Mouse (Mus musculus) heart, embryonic 11.5 days (tissue): ENCODE measurements around the gene Creg1. TPM values are rescaled to one million over a fixed set of nuclear protein-coding genes. Genes with fewer than 3 reads are reported as not detected.
"Not testable (repeated sequence)": the region's sequence is repeated elsewhere in the genome, so short reads cannot be mapped to it uniquely, and the experiment has no call there.

Experiments
- ATAC-seq: fragments of 200-750 bp; cut with Nextera tagmentation; replicated peaks from 2 replicates; pipeline ENCODE4 v1.8.0; 2017; ENCODE audit warnings: moderate library complexity; ENCODE audit not compliant: insufficient number of reproducible peaks, low FRiP score, low TSS enrichment
- H3K27ac ChIP-seq: fragments of 300-500 bp; sonication (generic); 2 replicates; pipeline ENCODE4 v1.5.1; 2014; ENCODE audit warnings: mild to moderate bottlenecking, low read depth, low read length
- H3K27me3 ChIP-seq: fragments of 300-500 bp; sonication (generic); 2 replicates; pipeline ENCODE4 v1.6.1; 2014; ENCODE audit warnings: mild to moderate bottlenecking, low read length, mixed read lengths; ENCODE audit not compliant: control insufficient read depth, insufficient read depth
- H3K36me3 ChIP-seq: fragments of 300-500 bp; sonication (generic); 2 replicates; pipeline ENCODE4 v1.6.1; 2014; ENCODE audit warnings: mild to moderate bottlenecking, low read length, moderate library complexity, mixed read lengths; ENCODE audit not compliant: control insufficient read depth, insufficient read depth
- H3K4me1 ChIP-seq: fragments of 300-500 bp; sonication (generic); 2 replicates; pipeline ENCODE4 v1.6.1; 2014; ENCODE audit warnings: low read length; ENCODE audit not compliant: control insufficient read depth, insufficient read depth
- H3K4me2 ChIP-seq: fragments of 300-500 bp; sonication (generic); 2 replicates; pipeline ENCODE4 v1.6.1; 2014; ENCODE audit warnings: mild to moderate bottlenecking, moderate library complexity
- H3K4me3 ChIP-seq: fragments of 300-500 bp; sonication (generic); 2 replicates; pipeline ENCODE4 v1.5.1; 2014; ENCODE audit warnings: low read depth, low read length
- H3K9ac ChIP-seq: fragments of 300-500 bp; sonication (generic); 2 replicates; pipeline ENCODE4 v1.6.1; 2014; ENCODE audit warnings: mild to moderate bottlenecking, low read depth, low read length, moderate library complexity
- H3K9me3 ChIP-seq: fragments of 300-500 bp; sonication (generic); replicated peaks from 2 replicates; pipeline ENCODE4 v1.6.1; 2016; ENCODE audit warnings: low read length; ENCODE audit not compliant: control insufficient read depth
- WGBS: fragments of 180-500 bp; shearing (Covaris S2); extraction: QIAGEN DNeasy Blood & Tissue Kit; methylation state at CpG from one replicate; pipeline ENCODE4 v1.1.7; 2014; ENCODE audit not compliant: insufficient replicate concordance; 5-methylcytosine and 5-hydroxymethylcytosine counted together
- polyA plus RNA-seq: library from polyadenylated mRNA; unstranded; fragments of >200 nt; fragmentation: Nextera tagmentation; extraction: Ambion mirVana; gene quantifications from 2 replicates; pipeline ENCODE4 v1.2.1, GENCODE M21; 2014

Gene Creg1
- polyA plus RNA-seq, 1 experiment from 2014 or later: 108 TPM

DNA sequence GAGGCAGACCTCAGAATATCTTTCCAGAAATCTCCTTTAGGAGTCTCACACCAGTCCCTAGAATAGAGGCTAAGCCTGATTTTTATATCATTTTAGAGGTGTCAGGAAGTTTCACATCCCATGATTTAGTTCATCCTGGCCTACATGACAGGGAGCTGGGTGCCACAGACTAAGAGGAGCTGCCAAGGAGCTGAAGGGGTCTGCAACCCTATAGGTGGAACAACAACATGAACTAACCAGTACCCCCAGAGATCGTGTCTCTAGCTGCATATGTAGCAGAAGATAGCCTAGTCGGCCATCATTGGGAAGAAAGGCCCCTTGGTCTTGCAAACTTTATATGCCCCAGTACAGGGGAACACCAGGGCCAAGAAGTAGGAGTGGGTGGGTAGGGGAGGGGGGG is 1.0 kb upstream of the Creg1 start:
- H3K36me3 ChIP-seq, H3K27ac ChIP-seq, H3K27me3 ChIP-seq, H3K4me3 ChIP-seq, H3K9ac ChIP-seq, ATAC-seq, H3K9me3 ChIP-seq: not testable (repeated sequence)
- Histone ChIP-seq H3K4me2 (peak overlapping the region; percentile 92; the same call in 1 of the 2 replicates), H3K4me1 (peaks cover 16% of the 10 kb centered on the region)
- WGBS: 71% methylated on average over 2 of the region's 2 CpGs

DNA sequence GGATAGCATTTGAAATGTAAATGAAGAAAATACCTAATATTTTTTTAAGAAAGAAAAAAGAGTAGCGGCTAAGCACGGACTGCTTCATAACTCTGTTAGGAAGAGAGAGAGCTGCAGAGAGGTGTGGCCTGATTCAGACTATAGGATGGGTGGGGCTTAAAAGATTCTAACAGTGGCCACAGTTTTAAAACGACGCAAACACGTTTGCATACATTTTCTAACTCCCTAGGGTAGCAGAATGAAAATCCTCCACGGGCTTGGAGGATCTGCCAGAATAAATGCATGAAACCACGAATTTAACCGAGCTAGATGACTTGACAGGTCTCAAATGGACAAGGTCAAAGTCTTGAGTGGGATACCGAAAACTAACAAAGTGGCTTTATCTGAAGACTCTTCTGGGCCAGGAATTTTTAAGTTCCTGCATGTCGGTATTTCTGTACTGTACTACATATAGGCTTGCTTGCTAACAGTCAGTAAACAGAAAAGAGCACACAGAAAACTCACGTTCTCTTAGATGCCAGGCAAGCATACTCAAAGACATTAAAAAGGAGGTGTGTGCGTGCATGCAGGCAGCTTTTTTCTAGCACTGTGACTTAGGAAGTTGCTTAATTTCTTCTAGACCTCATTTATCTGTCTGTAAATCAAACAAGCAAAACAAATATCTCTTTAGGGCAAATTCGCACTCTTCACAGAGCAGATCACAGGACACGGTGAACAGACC is 472 bp upstream of the Creg1 start:
- 0 out of 2 replicates have a peak, but pooled peaks have one; percentile 52 for ATAC-seq
- no peak overlapping the region for H3K9ac ChIP-seq
- no peaks in the 10 kb centered on the region for H3K27me3 ChIP-seq
- peak overlapping the region; percentile 92 for H3K4me2 ChIP-seq
- H3K4me3 ChIP-seq: peak overlapping the region; percentile 84; the same call in 1 of the 2 replicates
- no peak overlapping the region for H3K27ac ChIP-seq
- peaks cover 16% of the 10 kb centered on the region for H3K4me1 ChIP-seq
- H3K9me3 ChIP-seq: no peaks in the 10 kb centered on the region
- no peaks in the 10 kb centered on the region for H3K36me3 ChIP-seq
- 25% methylated on average over 14 of the region's 14 CpGs for WGBS

DNA sequence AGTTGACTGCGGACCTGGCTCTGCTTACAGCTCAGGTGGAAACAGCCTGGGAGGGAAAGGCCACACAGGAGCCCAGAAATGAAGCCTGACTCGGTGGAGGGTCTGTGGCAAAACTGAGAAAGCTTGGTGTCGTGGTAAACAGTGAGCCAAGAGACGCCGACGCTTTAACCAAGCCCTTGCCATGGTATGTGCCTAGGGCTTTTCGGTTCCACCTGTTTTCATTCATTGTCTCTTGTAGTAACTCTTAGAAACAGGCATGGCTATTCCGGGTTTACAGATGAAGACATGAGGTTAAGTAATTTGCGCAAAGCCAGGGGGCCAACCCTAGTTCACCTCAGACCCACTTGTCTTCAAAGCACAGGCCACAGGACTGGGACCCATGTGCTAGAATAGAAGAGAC is 1.0 kb downstream of the Creg1 start:
- ATAC-seq: no peak

DNA sequence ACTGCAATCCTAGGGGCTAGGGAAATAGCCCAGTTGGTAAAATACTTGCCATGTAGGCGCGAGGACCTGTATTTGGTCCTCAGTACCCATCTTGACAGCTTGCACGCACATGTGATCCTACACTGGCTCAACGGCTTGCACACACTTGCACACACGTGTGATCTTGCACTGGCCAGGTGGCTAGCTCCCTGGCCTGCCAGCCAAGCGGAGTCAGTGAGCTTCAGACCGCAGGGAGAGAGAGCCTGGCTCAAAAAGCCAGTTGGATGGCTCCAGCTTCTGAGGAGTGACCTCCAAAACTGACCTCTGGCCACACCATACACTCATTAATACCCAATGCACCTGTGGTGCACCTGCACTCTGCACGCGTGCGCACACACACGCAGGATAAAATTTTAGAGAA is 1.5 kb downstream of the Creg1 start:
- Histone ChIP-seq H3K27me3 (no peaks in the 10 kb centered on the region), H3K4me1 (peaks cover 16% of the 10 kb centered on the region), H3K27ac (no peak overlapping the region), H3K9ac (peak overlapping the region; percentile 84), H3K4me3 (peak overlapping the region; percentile 84), H3K36me3 (no peaks in the 10 kb centered on the region), H3K4me2 (peak overlapping the region; percentile 92), H3K9me3 (no peaks in the 10 kb centered on the region)
- WGBS: 87% methylated on average over 11 of the region's 11 CpGs
- ATAC-seq: no peak

More for the DNA sequence above, 1.0 kb downstream of the Creg1 start:
- peak overlapping the region; percentile 84 for H3K4me3 ChIP-seq
- H3K9me3 ChIP-seq: no peaks in the 10 kb centered on the region
- H3K9ac ChIP-seq: peak overlapping the region; percentile 84
- H3K4me1 ChIP-seq: peaks cover 16% of the 10 kb centered on the region
- WGBS: 48% methylated on average over 9 of the region's 9 CpGs
- peak overlapping the region; percentile 92 for H3K4me2 ChIP-seq
- no peaks in the 10 kb centered on the region for H3K36me3 ChIP-seq
- no peaks in the 10 kb centered on the region for H3K27me3 ChIP-seq
- peak overlapping the region; percentile 62; the same call in 1 of the 2 replicates for H3K27ac ChIP-seq

DNA sequence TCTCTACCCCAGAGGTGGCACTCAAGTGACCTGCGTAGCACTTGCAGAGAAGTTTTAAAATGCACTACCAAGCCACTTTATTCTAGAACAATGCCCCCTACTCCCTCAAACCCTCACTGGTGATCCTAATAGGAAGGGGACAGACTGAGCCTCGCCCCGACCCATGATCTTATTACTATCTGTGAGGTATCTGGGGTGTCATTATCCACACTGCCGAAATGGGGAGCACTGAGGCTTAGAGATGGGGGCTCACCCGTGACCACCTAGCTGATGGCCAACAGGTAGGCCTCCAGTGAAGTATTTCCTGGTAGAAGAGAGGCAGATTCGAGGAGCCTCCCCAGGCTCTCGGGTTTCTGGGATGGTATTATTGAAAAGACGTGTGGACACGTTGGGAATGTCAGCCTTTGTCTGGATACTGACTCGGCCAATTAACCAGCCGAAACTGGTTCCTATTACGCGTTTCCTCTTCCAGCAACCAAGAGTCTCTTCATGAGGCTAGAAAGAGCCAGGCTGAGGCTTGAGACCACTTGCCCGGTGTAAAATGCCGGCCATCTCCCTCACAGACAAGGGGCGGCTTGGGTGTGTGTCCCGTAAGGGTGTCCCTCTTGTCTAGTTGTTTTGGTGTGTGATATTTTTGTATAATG is 2.2 kb downstream of the Creg1 start:
- Histone ChIP-seq H3K4me3 (peak overlapping the region; percentile 84), H3K4me1 (peaks cover 16% of the 10 kb centered on the region), H3K27me3 (no peaks in the 10 kb centered on the region), H3K9ac (peak overlapping the region; percentile 56; the same call in 1 of the 2 replicates), H3K36me3 (peaks cover 2% of the 10 kb centered on the region; the same call in 1 of the 2 replicates), H3K4me2 (peak overlapping the region; percentile 92), H3K9me3 (no peaks in the 10 kb centered on the region), H3K27ac (peak overlapping the region; percentile 66)
- ATAC-seq: no peak
- WGBS: 79% methylated on average over 17 of the region's 17 CpGs

DNA sequence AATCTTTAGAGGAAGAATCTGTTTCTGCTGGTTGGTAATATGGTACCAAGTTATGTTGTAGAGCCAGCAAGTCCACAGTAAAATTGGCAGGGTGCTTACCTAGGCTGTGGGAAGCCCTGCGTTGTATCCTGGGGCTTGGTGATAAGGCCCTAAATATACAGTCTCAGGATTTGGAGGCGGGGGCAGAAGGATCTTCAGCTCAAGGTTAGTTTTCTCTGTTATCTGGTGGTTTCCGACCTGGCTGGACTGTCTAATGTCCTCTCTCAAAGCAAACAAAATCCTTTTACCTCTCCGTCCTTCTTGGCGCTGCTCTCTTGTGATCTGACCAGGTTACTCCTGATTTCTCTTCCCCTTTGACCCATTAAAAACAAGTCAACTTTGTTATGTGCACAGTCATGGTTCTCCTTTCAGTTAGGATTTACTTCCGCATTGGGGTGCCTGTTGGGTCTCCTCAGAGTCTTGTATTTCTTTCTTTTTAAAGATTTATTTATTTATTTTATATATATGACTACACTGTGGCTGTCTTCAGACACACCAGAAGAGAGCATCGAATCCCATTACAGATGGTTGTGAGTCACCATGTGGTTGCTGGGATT is 2.8 kb downstream of the Creg1 start:
- Histone ChIP-seq H3K4me1 (peaks cover 20% of the 10 kb centered on the region), H3K4me2 (peak overlapping the region; percentile 92), H3K4me3 (peak overlapping the region; percentile 84), H3K9me3 (no peaks in the 10 kb centered on the region), H3K9ac (no peak overlapping the region), H3K36me3 (peaks cover 4% of the 10 kb centered on the region; the same call in 1 of the 2 replicates), H3K27ac (peak overlapping the region; percentile 66), H3K27me3 (no peaks in the 10 kb centered on the region)
- WGBS: 65% methylated on average over 7 of the region's 7 CpGs
- ATAC-seq: peak; percentile 41; the same call in 1 of the 2 replicates

DNA sequence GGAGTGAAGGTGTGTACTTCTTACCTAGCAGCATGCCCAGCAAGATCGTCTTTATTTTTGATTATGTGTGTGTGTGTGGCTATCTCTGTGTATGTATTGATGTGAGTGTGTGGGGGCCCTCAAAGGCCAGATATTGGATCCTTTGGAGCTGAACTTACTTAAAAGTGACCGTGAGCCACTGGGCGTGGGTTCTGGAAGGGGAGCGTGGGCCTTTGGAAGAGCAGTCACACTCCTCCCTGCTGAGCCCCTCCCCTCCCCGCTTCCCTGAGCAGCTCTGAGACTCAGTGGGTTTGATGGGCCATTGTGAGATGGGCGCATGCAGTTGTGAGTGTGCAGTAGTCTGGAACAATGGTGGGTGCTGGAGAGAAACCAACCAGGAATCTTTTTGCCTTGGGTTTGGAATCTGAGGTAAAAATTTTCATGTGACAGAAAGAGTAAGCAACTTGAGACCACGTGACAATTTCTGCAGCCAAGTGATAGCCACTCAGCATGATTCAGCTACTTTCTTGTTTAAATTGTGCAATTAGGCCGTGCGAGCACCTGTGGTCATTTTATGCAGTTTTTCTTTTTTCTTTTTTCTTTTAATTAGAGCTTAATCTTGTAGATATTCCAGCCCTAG is 5.5 kb downstream of the Creg1 start:
- Histone ChIP-seq H3K9ac (no peak overlapping the region; the same call in 1 of the 2 replicates), H3K27ac (peak overlapping the region; percentile 42), H3K36me3 (peaks cover 4% of the 10 kb centered on the region; the same call in 1 of the 2 replicates), H3K9me3 (no peaks in the 10 kb centered on the region), H3K27me3 (no peaks in the 10 kb centered on the region), H3K4me2 (peak overlapping the region; percentile 47), H3K4me3 (no peak overlapping the region), H3K4me1 (peaks cover 30% of the 10 kb centered on the region)
- WGBS: 74% methylated on average over 9 of the region's 9 CpGs
- ATAC-seq: peak; percentile 24; the same call in 1 of the 2 replicates

DNA sequence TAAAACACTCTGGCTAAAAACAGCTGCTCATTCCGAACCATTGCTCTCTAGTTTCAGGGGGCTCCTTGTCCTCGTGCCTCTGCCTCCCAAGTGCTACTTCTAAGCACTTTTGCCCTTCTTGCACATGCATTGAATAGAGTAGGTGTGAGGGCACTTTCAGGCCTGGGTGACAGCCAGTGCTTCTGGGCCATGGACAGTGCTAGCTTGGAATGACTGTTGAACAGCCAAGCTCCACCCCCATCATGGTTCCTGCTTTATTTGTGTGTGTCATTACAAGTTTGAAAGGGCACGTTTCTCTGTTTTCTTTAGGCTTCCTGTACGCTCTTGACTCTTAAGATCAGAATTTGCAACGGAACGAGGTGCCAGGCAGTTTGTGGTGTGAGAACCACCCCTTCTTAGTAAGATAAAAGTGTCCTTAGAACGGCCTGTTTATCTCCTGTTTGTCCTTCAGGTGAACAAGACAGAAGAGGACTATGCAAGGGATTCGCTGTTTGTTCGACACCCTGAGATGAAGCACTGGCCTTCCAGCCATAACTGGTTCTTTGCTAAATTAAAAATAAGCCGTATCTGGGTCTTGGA is 6.7 kb downstream of the Creg1 start:
- ATAC-seq: no peak
- Histone ChIP-seq H3K27ac (peak overlapping the region; percentile 29; the same call in 1 of the 2 replicates), H3K27me3 (no peaks in the 10 kb centered on the region), H3K9ac (no peak overlapping the region), H3K4me2 (peak overlapping the region; percentile 47; the same call in 1 of the 2 replicates), H3K36me3 (peaks cover 4% of the 10 kb centered on the region), H3K9me3 (no peaks in the 10 kb centered on the region), H3K4me1 (peaks cover 21% of the 10 kb centered on the region), H3K4me3 (no peak overlapping the region)
- WGBS: 61% methylated on average over 10 of the region's 10 CpGs
